Mouse (Mus musculus) embryonic facial prominence, embryonic 13.5 days (tissue): ENCODE results near the gene Ak2. TPM values are rescaled to one million over a fixed set of nuclear protein-coding genes. Genes with fewer than 3 reads are reported as not detected.

Source experiments
- ATAC-seq: fragments of 200-750 bp; cut with Nextera tagmentation; 2 replicates; pipeline ENCODE4 v1.8.0; 2017; ENCODE audit warnings: low read depth; ENCODE audit not compliant: insufficient number of reproducible peaks, insufficient read depth, low FRiP score, low TSS enrichment
- H3K27ac ChIP-seq: fragments of 300-500 bp; sonication (generic); 2 replicates; pipeline ENCODE4 v1.5.1; 2015; ENCODE audit warnings: moderate library complexity, mild to moderate bottlenecking, inconsistent platforms
- H3K27me3 ChIP-seq: fragments of 300-500 bp; sonication (generic); 2 replicates; pipeline ENCODE4 v1.6.1; 2015; ENCODE audit warnings: mild to moderate bottlenecking, inconsistent platforms
- H3K36me3 ChIP-seq: fragments of 300-500 bp; sonication (generic); 2 replicates; pipeline ENCODE4 v1.6.1; 2015; ENCODE audit warnings: mild to moderate bottlenecking, inconsistent platforms
- H3K4me1 ChIP-seq: fragments of 300-500 bp; sonication (generic); 2 replicates; pipeline ENCODE4 v1.6.1; 2015; ENCODE audit warnings: inconsistent platforms
- H3K4me2 ChIP-seq: fragments of 300-500 bp; sonication (generic); 2 replicates; pipeline ENCODE4 v1.6.1; 2015; ENCODE audit warnings: moderate library complexity, mild to moderate bottlenecking, inconsistent platforms
- H3K4me3 ChIP-seq: fragments of 300-500 bp; sonication (generic); 2 replicates; pipeline ENCODE4 v1.5.1; 2015; ENCODE audit warnings: mild to moderate bottlenecking, inconsistent platforms
- H3K9ac ChIP-seq: fragments of 300-500 bp; sonication (generic); 2 replicates; pipeline ENCODE4 v1.6.1; 2015; ENCODE audit warnings: mild to moderate bottlenecking, inconsistent platforms
- H3K9me3 ChIP-seq: fragments of 300-500 bp; sonication (generic); 2 replicates; pipeline ENCODE4 v1.6.1; 2016; ENCODE audit warnings: inconsistent platforms
- WGBS: fragments of 180-500 bp; shearing (Covaris S2); methylation state at CpG from one replicate; pipeline ENCODE4 v1.1.7; 2015; ENCODE audit warnings: mixed read lengths; 5-methylcytosine and 5-hydroxymethylcytosine counted together
- polyA plus RNA-seq: library from polyadenylated mRNA; unstranded; fragments of >200 nt; fragmentation: Nextera tagmentation; extraction: Ambion mirVana; gene quantifications from 2 replicates; pipeline ENCODE4 v1.2.1, GENCODE M21; 2015

Gene Ak2
- polyA plus RNA-seq, 1 experiment from 2014 or later = 194 TPM

GRCm38 (mm10) chr4:129018788-129019435 lies 27.2 kb downstream of the Ak2 start:
- H3K4me2 ChIP-seq = no peak overlapping the region
- H3K36me3 ChIP-seq = no peaks in the 10 kb centered on the region
- H3K4me1 ChIP-seq = peaks cover 24% of the 10 kb centered on the region
- ATAC-seq = no peak
- WGBS = 81% methylated on average over 9 of the region's 9 CpGs
- no peak overlapping the region for H3K9ac ChIP-seq
- no peaks in the 10 kb centered on the region for H3K9me3 ChIP-seq
- H3K27ac ChIP-seq = no peak overlapping the region
- no peak overlapping the region for H3K4me3 ChIP-seq
- no peaks in the 10 kb centered on the region for H3K27me3 ChIP-seq

- ATAC-seq = no peak
- no peaks in the 10 kb centered on the region for H3K36me3 ChIP-seq
- WGBS = 82% methylated on average over 9 of the region's 9 CpGs
- H3K4me2 ChIP-seq = no peak overlapping the region
- no peaks in the 10 kb centered on the region for H3K9me3 ChIP-seq
- no peak overlapping the region for H3K27ac ChIP-seq
- H3K9ac ChIP-seq = no peak overlapping the region
- peaks cover 27% of the 10 kb centered on the region for H3K4me1 ChIP-seq
- H3K4me3 ChIP-seq = no peak overlapping the region
- H3K27me3 ChIP-seq = no peaks in the 10 kb centered on the region
These were observed 28.0 kb downstream of the Ak2 start for GRCm38 (mm10) chr4:129019788-129020187.

GRCm38 (mm10) chr4:129020454-129020853 lies 28.7 kb downstream of the Ak2 start:
- Histone ChIP-seq H3K27me3 (no peaks in the 10 kb centered on the region), H3K9me3 (no peaks in the 10 kb centered on the region), H3K9ac (no peak overlapping the region), H3K36me3 (no peaks in the 10 kb centered on the region), H3K4me3 (no peak overlapping the region), H3K4me2 (no peak overlapping the region), H3K27ac (no peak overlapping the region), H3K4me1 (peaks cover 25% of the 10 kb centered on the region)
- 72% methylated on average over 6 of the region's 6 CpGs for WGBS
- no peak for ATAC-seq

GRCm38 (mm10) chr4:129021426-129021825 lies 29.7 kb downstream of the Ak2 start:
- H3K4me2 ChIP-seq = no peak overlapping the region
- H3K36me3 ChIP-seq = no peaks in the 10 kb centered on the region
- H3K9ac ChIP-seq = no peak overlapping the region
- no peak overlapping the region for H3K27ac ChIP-seq
- H3K4me3 ChIP-seq = no peak overlapping the region
- no peak for ATAC-seq
- peaks cover 15% of the 10 kb centered on the region for H3K4me1 ChIP-seq
- no peaks in the 10 kb centered on the region for H3K27me3 ChIP-seq
- 86% methylated on average over 3 of the region's 3 CpGs for WGBS
- H3K9me3 ChIP-seq = no peaks in the 10 kb centered on the region

GRCm38 (mm10) chr4:129021886-129022285 lies 30.1 kb downstream of the Ak2 start:
- H3K9ac ChIP-seq = no peak overlapping the region
- H3K9me3 ChIP-seq = no peaks in the 10 kb centered on the region
- H3K27ac ChIP-seq = no peak overlapping the region
- H3K27me3 ChIP-seq = no peaks in the 10 kb centered on the region
- H3K36me3 ChIP-seq = no peaks in the 10 kb centered on the region
- H3K4me3 ChIP-seq = no peak overlapping the region
- ATAC-seq = no peak
- H3K4me1 ChIP-seq = peaks cover 11% of the 10 kb centered on the region; the same call in 1 of the 2 replicates
- H3K4me2 ChIP-seq = no peak overlapping the region
- WGBS = 76% methylated on average over 4 of the region's 4 CpGs

GRCm38 (mm10) chr4:129023884-129024283 lies 32.1 kb downstream of the Ak2 start:
- 81% methylated on average over 6 of the region's 6 CpGs for WGBS
- ATAC-seq = no peak

GRCm38 (mm10) chr4:129024775-129025174 lies 33.0 kb downstream of the Ak2 start:
- Histone ChIP-seq H3K9me3 (no peaks in the 10 kb centered on the region), H3K27me3 (no peaks in the 10 kb centered on the region), H3K9ac (0 out of 2 replicates have a peak overlapping the region, but pooled peaks have one; percentile 2), H3K4me3 (no peak overlapping the region), H3K36me3 (no peaks in the 10 kb centered on the region), H3K4me1 (peaks cover 10% of the 10 kb centered on the region; the same call in 1 of the 2 replicates), H3K4me2 (no peak overlapping the region), H3K27ac (0 out of 2 replicates have a peak overlapping the region, but pooled peaks have one; percentile 14)
- 66% methylated on average over 6 of the region's 6 CpGs for WGBS
- ATAC-seq = no peak

More at GRCm38 (mm10) chr4:129023884-129024283, 32.1 kb downstream of the Ak2 start:
- no peaks in the 10 kb centered on the region for H3K9me3 ChIP-seq
- H3K9ac ChIP-seq = no peak overlapping the region
- H3K36me3 ChIP-seq = no peaks in the 10 kb centered on the region
- H3K4me3 ChIP-seq = no peak overlapping the region
- H3K4me1 ChIP-seq = peaks cover 10% of the 10 kb centered on the region; the same call in 1 of the 2 replicates
- no peak overlapping the region for H3K4me2 ChIP-seq
- no peak overlapping the region for H3K27ac ChIP-seq
- H3K27me3 ChIP-seq = no peaks in the 10 kb centered on the region

GRCm38 (mm10) chr4:129025707-129026106 lies 33.9 kb downstream of the Ak2 start:
- Histone ChIP-seq H3K27ac (no peak overlapping the region), H3K4me2 (no peak overlapping the region), H3K9ac (no peak overlapping the region), H3K27me3 (no peaks in the 10 kb centered on the region), H3K9me3 (no peaks in the 10 kb centered on the region), H3K36me3 (no peaks in the 10 kb centered on the region), H3K4me3 (no peak overlapping the region), H3K4me1 (peaks cover 6% of the 10 kb centered on the region; the same call in 1 of the 2 replicates)
- WGBS = 90% methylated on average over 3 of the region's 3 CpGs
- no peak for ATAC-seq

GRCm38 (mm10) chr4:129030746-129031145 lies 39.0 kb downstream of the Ak2 start:
- no peak overlapping the region for H3K4me2 ChIP-seq
- 89% methylated on average over 4 of the region's 4 CpGs for WGBS
- H3K9me3 ChIP-seq = no peaks in the 10 kb centered on the region
- no peak overlapping the region for H3K4me3 ChIP-seq
- H3K4me1 ChIP-seq = peaks cover 32% of the 10 kb centered on the region
- no peak overlapping the region for H3K9ac ChIP-seq
- no peak overlapping the region for H3K27ac ChIP-seq
- no peaks in the 10 kb centered on the region for H3K27me3 ChIP-seq
- no peak for ATAC-seq
- no peaks in the 10 kb centered on the region for H3K36me3 ChIP-seq

- Histone ChIP-seq H3K4me1 (peaks cover 38% of the 10 kb centered on the region), H3K27ac (no peak overlapping the region), H3K9ac (no peak overlapping the region), H3K4me2 (no peak overlapping the region), H3K27me3 (no peaks in the 10 kb centered on the region), H3K9me3 (no peaks in the 10 kb centered on the region), H3K36me3 (no peaks in the 10 kb centered on the region), H3K4me3 (no peak overlapping the region)
- no peak for ATAC-seq
- WGBS = 82% methylated on average over 8 of the region's 8 CpGs
These were observed 39.7 kb downstream of the Ak2 start for GRCm38 (mm10) chr4:129031408-129031965.

- Histone ChIP-seq H3K36me3 (no peaks in the 10 kb centered on the region), H3K4me1 (peaks cover 38% of the 10 kb centered on the region), H3K27ac (peak overlapping the region; percentile 81), H3K9me3 (no peaks in the 10 kb centered on the region), H3K9ac (peak overlapping the region; percentile 16; the same call in 1 of the 2 replicates), H3K4me2 (peak overlapping the region; percentile 51; the same call in 1 of the 2 replicates), H3K27me3 (no peaks in the 10 kb centered on the region), H3K4me3 (no peak overlapping the region)
- no peak for ATAC-seq
- 73% methylated on average over 11 of the region's 11 CpGs for WGBS
These were observed 40.6 kb downstream of the Ak2 start for GRCm38 (mm10) chr4:129032133-129032962.
